Mouse (Mus musculus) erythroblast, embryonic 14.5 days (primary cell): Measurements from ENCODE around the gene Myadml2. TPM values are rescaled to one million over a fixed set of nuclear protein-coding genes. Genes with fewer than 3 reads are reported as not detected.

Experiments used
- H3K27me3 ChIP-seq: 2 replicates; pipeline ENCODE4 v1.6.1; 2012; ENCODE audit warnings: inconsistent platforms; ENCODE audit not compliant: control insufficient read depth
- H3K36me3 ChIP-seq: 2 replicates; pipeline ENCODE4 v1.6.1; 2012; ENCODE audit warnings: mild to moderate bottlenecking, inconsistent platforms; ENCODE audit not compliant: control insufficient read depth
- H3K4me1 ChIP-seq: 2 replicates; pipeline ENCODE4 v1.6.1; 2012; ENCODE audit warnings: inconsistent platforms; ENCODE audit not compliant: control insufficient read depth
- H3K4me3 ChIP-seq: replicated peaks from 2 replicates; pipeline ENCODE3; 2012; ENCODE audit warnings: moderate library complexity, mild to moderate bottlenecking, inconsistent platforms
- H3K9me3 ChIP-seq: 2 replicates; pipeline ENCODE4 v1.6.1; 2012; ENCODE audit warnings: low read length, inconsistent platforms, mixed read lengths; ENCODE audit not compliant: control insufficient read depth
- GATA1 ChIP-seq: IDR thresholded peaks from 2 replicates; pipeline ENCODE4 v1.6.1; 2012; ENCODE audit warnings: low read length, inconsistent platforms, mixed read lengths
- TAL1 ChIP-seq: IDR thresholded peaks from 3 replicates; pipeline ENCODE4 v1.6.1; 2012; ENCODE audit warnings: low read length, inconsistent platforms, mixed read lengths
- polyA plus RNA-seq: library from polyadenylated mRNA; stranded (reverse); fragments of >175 nt; gene quantifications from 2 replicates; pipeline ENCODE4 v1.2.3, GENCODE M21; 2012

Gene Myadml2
- polyA plus RNA-seq, 1 experiment = not detected

GRCm38 (mm10) chr11:120618619-120619535 lies 29.1 kb downstream of the Myadml2 start:
- no peaks in the 10 kb centered on the region for H3K9me3 ChIP-seq
- H3K27me3 ChIP-seq = no peaks in the 10 kb centered on the region
- peaks cover 87% of the 10 kb centered on the region for H3K36me3 ChIP-seq
- peak overlapping the region; percentile 81 for H3K4me3 ChIP-seq
- TF ChIP-seq GATA1 = no peak
- TF ChIP-seq TAL1 = no peak
- H3K4me1 ChIP-seq = peaks cover 64% of the 10 kb centered on the region

- Histone ChIP-seq H3K9me3 (no peaks in the 10 kb centered on the region), H3K4me3 (peak within 1 kb of the TSS; percentile 81), H3K27me3 (no peaks in the 10 kb centered on the region), H3K4me1 (peaks cover 57% of the 10 kb centered on the region), H3K36me3 (peaks cover 87% of the 10 kb centered on the region)
- TF ChIP-seq TAL1 = no peak
- no peak for TF ChIP-seq GATA1
Measured at GRCm38 (mm10) chr11:120617519-120618112, 30.3 kb downstream of the Myadml2 start, which contains the start of gene Pcyt2. TSS of gene Pcyt2 (minus strand) at chr11:120617936.

- H3K36me3 ChIP-seq = peaks cover 87% of the 10 kb centered on the region
Measured at GRCm38 (mm10) chr11:120616617-120617294, 31.2 kb downstream of the Myadml2 start.

GRCm38 (mm10) chr11:120615606-120616203 lies 32.3 kb downstream of the Myadml2 start:
- Histone ChIP-seq H3K27me3 (no peaks in the 10 kb centered on the region), H3K4me1 (peaks cover 52% of the 10 kb centered on the region), H3K4me3 (peak overlapping the region; percentile 3), H3K9me3 (no peaks in the 10 kb centered on the region), H3K36me3 (peaks cover 87% of the 10 kb centered on the region)
- no peak for TF ChIP-seq GATA1
- TF ChIP-seq TAL1 = no peak

More at GRCm38 (mm10) chr11:120616617-120617294, 31.2 kb downstream of the Myadml2 start:
- H3K9me3 ChIP-seq = no peaks in the 10 kb centered on the region
- peaks cover 51% of the 10 kb centered on the region for H3K4me1 ChIP-seq
- no peaks in the 10 kb centered on the region for H3K27me3 ChIP-seq
- TF ChIP-seq GATA1 (no peak), TAL1 (no peak)
- H3K4me3 ChIP-seq = peak overlapping the region; percentile 81

GRCm38 (mm10) chr11:120615167-120615566 lies 32.8 kb downstream of the Myadml2 start:
- H3K9me3 ChIP-seq = no peaks in the 10 kb centered on the region

GRCm38 (mm10) chr11:120613976-120614375 lies 34.0 kb downstream of the Myadml2 start:
- H3K4me3 ChIP-seq = no peak overlapping the region
- peaks cover 2% of the 10 kb centered on the region for H3K27me3 ChIP-seq
- H3K4me1 ChIP-seq = peaks cover 56% of the 10 kb centered on the region
- TF ChIP-seq GATA1 = no peak
- no peak for TF ChIP-seq TAL1
- H3K9me3 ChIP-seq = no peaks in the 10 kb centered on the region
- H3K36me3 ChIP-seq = peaks cover 84% of the 10 kb centered on the region

More at GRCm38 (mm10) chr11:120615167-120615566, 32.8 kb downstream of the Myadml2 start:
- Histone ChIP-seq H3K36me3 (peaks cover 87% of the 10 kb centered on the region), H3K4me3 (no peak overlapping the region), H3K4me1 (peaks cover 52% of the 10 kb centered on the region), H3K27me3 (no peaks in the 10 kb centered on the region)
- TF ChIP-seq GATA1 = no peak
- no peak for TF ChIP-seq TAL1

GRCm38 (mm10) chr11:120613481-120613972 lies 34.4 kb downstream of the Myadml2 start:
- Histone ChIP-seq H3K4me1 (peaks cover 56% of the 10 kb centered on the region), H3K4me3 (no peak overlapping the region), H3K36me3 (peaks cover 79% of the 10 kb centered on the region), H3K9me3 (no peaks in the 10 kb centered on the region), H3K27me3 (peaks cover 7% of the 10 kb centered on the region)
- TF ChIP-seq GATA1 (no peak), TAL1 (no peak)

GRCm38 (mm10) chr11:120612763-120613162 lies 35.2 kb downstream of the Myadml2 start:
- TF ChIP-seq GATA1 (no peak), TAL1 (no peak)
- Histone ChIP-seq H3K9me3 (no peaks in the 10 kb centered on the region), H3K4me3 (no peak overlapping the region), H3K4me1 (peaks cover 54% of the 10 kb centered on the region), H3K27me3 (peaks cover 14% of the 10 kb centered on the region), H3K36me3 (peaks cover 76% of the 10 kb centered on the region)
